Mouse (Mus musculus): Measurements from ENCODE around the gene Zfp729a.

DNA sequence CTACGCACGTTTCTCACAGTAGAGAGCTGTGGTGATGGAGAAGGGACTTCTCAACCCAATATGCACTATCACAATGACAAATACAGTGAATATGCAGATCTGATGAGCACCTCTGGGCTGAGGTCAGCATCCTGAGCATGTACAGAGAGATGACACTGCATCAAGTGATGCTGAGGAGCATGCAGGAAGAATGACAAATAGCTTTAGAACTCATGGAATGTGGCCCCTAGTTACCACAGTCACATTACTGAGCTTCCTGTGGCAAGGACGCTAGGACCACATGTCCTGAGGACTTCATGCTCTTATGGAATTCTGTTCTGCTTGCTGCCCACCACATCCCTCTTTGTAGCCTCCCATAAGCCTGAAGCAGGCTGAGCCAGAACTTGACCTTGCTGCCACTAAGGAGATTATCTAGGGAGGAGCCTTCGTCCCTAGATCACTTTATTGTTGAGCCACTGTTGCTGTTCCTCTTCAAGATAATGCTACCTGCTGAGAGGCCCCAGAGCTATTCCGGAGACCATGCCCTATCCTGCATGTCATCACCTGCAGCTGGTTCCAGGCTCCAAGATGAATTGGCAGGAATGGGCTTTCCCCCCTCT is 64.9 kb downstream of the Zfp729a start:
- no peak for TF ChIP-seq CTCF (IDR thresholded peaks at IDR 0.05; ENCODE audit: low read depth, low read length)
- TF ChIP-seq POLR2A (IDR thresholded peaks at IDR 0.05; ENCODE audit: borderline replicate concordance, low read depth, low read length), result no peak

All from bone marrow macrophage, adult 2 months (primary cell).